Mouse (Mus musculus) kidney, adult 2 months (tissue): ENCODE measurements around the gene Gars. TPM values are rescaled to one million over a fixed set of nuclear protein-coding genes. Genes with fewer than 3 reads are reported as not detected.

Source experiments
- DNase-seq: peaks from one replicate; pipeline ENCODE4 v3.0.0; 2021
- H3K27ac ChIP-seq: fragments of 200-500 bp; 2 replicates; pipeline ENCODE4 v1.5.1; 2012; ENCODE audit warnings: low read depth, low read length, control low read depth, inconsistent platforms; ENCODE audit not compliant: insufficient read depth
- H3K27me3 ChIP-seq: fragments of 200-500 bp; replicated peaks from 2 replicates; pipeline ENCODE4 v1.6.1; 2012; ENCODE audit warnings: mild to moderate bottlenecking, moderate library complexity, low read length, inconsistent platforms; ENCODE audit not compliant: control insufficient read depth, insufficient read depth
- H3K36me3 ChIP-seq: fragments of 200-500 bp; 2 replicates; pipeline ENCODE4 v1.6.1; 2012; ENCODE audit warnings: mild to moderate bottlenecking, moderate library complexity, low read length, inconsistent platforms; ENCODE audit not compliant: control insufficient read depth, insufficient read depth
- H3K4me1 ChIP-seq: fragments of 200-500 bp; 2 replicates; pipeline ENCODE4 v1.6.1; 2011; ENCODE audit warnings: low read length; ENCODE audit not compliant: control insufficient read depth, insufficient read depth
- H3K4me3 ChIP-seq: fragments of 200-500 bp; 2 replicates; pipeline ENCODE4 v1.5.1; 2011; ENCODE audit warnings: mild to moderate bottlenecking, low read depth, low read length, control low read depth; ENCODE audit not compliant: insufficient read depth
- CTCF ChIP-seq: fragments of 200-500 bp; conservative IDR thresholded peaks from 2 replicates; pipeline ENCODE4 v1.5.1; 2011; ENCODE audit warnings: low read depth, mild to moderate bottlenecking, control low read depth, low read length, moderate library complexity, mixed read lengths; ENCODE audit not compliant: insufficient read depth, insufficient read length
- POLR2A ChIP-seq: fragments of 200-500 bp; IDR thresholded peaks from one replicate; pipeline ENCODE4 v1.6.1; 2011; ENCODE audit warnings: low read depth, low read length, control low read depth
- WGBS: fragments of 180-500 bp; shearing (Covaris S2); methylation state at CpG from one replicate; pipeline ENCODE4 v1.1.7; 2018; 5-methylcytosine and 5-hydroxymethylcytosine counted together
- polyA plus RNA-seq: library from polyadenylated mRNA; depleted of rRNA; stranded (reverse); fragments of >200 nt; gene quantifications from 2 replicates; pipeline ENCODE4 v1.2.3, GENCODE M21; 2012

Gene Gars
- polyA plus RNA-seq, 1 experiment = 35.9 TPM

GRCm38 (mm10) chr6:55038671-55039445 lies 1.1 kb downstream of the Gars start:
- Histone ChIP-seq H3K27me3 (no peaks in the 10 kb centered on the region), H3K4me1 (peaks cover 6% of the 10 kb centered on the region), H3K36me3 (no peaks in the 10 kb centered on the region), H3K4me3 (peak overlapping the region; percentile 88), H3K27ac (0 out of 2 replicates have a peak overlapping the region, but pooled peaks have one; percentile 48)
- TF ChIP-seq CTCF (no peak), POLR2A (no peak)
- WGBS = 3% methylated on average over 12 of the region's 12 CpGs
- peak; percentile 18 for DNase-seq

DNA sequence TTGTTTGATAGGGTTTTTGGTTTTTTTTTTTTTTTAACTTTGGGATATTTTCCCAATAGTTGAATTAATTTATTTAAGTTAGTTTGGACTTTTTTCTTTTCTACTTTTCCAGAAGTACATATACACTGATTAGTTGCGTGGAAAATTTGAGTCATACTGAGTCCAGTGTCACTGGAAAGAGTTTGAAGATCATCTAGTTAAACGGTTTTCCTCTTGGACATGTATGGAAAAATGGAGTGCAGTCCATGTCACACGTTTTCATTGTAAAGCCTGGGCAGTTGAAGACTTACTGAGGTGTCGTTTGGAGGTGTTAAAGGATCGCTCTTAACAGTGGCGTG lies 1.6 kb downstream of the Gars start:
- 72% methylated on average over 6 of the region's 6 CpGs for WGBS
- TF ChIP-seq POLR2A (no peak), CTCF (no peak)
- Histone ChIP-seq H3K27me3 (no peaks in the 10 kb centered on the region), H3K4me3 (no peak overlapping the region), H3K27ac (no peak overlapping the region), H3K4me1 (peaks cover 6% of the 10 kb centered on the region), H3K36me3 (no peaks in the 10 kb centered on the region)
- DNase-seq = no peak

DNA sequence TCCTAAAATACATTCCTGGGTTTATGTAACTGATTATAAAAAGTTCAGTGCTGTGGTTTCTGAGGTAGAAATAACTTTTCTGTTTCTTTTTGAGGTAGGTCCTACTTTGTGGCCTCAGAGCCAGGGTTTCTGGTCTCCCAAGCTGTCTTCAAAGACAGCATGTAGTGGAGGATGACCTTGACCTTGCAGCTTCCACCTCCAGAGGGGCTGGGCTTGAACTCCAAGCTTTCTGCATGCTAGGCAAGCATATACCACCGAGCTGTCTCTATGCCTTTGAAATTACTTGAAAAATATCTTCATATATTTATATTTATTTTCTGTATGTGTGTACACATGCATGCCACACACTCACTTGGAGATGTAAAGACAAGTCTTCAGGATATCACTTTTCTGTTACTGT lies 2.2 kb downstream of the Gars start:
- H3K27me3 ChIP-seq = no peaks in the 10 kb centered on the region
- no peak for DNase-seq
- H3K36me3 ChIP-seq = no peaks in the 10 kb centered on the region
- H3K27ac ChIP-seq = no peak overlapping the region
- no peak for TF ChIP-seq POLR2A
- TF ChIP-seq CTCF = no peak
- no peak overlapping the region for H3K4me3 ChIP-seq
- WGBS = 58% methylated on average over 1 of the region's 1 CpGs
- H3K4me1 ChIP-seq = peaks cover 6% of the 10 kb centered on the region

DNA sequence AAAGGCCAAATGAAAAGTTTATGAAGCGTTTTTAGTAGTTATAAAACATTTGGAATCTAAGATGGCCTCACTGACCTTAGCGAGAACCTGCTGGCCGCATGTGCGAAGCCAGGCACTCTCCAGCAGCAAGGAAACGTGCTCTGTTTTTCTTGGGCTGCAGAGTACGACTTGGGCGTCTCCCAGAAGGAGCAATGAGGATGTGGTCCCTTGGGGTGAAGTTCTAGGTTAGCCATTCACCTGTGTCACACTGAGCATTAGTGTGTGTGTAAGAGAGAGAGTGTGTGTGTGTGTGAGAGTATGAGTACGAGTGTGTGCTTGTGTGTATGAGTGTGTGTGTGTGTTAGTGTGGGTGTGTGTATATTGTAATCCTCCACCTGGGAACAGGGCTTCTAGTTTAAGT lies 5.4 kb downstream of the Gars start:
- H3K27ac ChIP-seq = no peak overlapping the region
- H3K36me3 ChIP-seq = no peaks in the 10 kb centered on the region
- no peak for TF ChIP-seq CTCF
- no peak for TF ChIP-seq POLR2A
- peak; percentile 5 for DNase-seq
- WGBS = 40% methylated on average over 8 of the region's 8 CpGs
- no peaks in the 10 kb centered on the region for H3K27me3 ChIP-seq
- H3K4me3 ChIP-seq = no peak overlapping the region
- H3K4me1 ChIP-seq = peaks cover 6% of the 10 kb centered on the region; the same call in 1 of the 2 replicates

- no peak for TF ChIP-seq POLR2A
- no peak for TF ChIP-seq CTCF
These were observed 6.7 kb downstream of the Gars start for GRCm38 (mm10) chr6:55044542-55044941.

GRCm38 (mm10) chr6:55045326-55045725 lies 7.5 kb downstream of the Gars start:
- WGBS = 30% methylated on average over 1 of the region's 1 CpGs
- no peak for DNase-seq
- Histone ChIP-seq H3K4me1 (peaks cover 4% of the 10 kb centered on the region; the same call in 1 of the 2 replicates), H3K4me3 (no peak overlapping the region), H3K36me3 (no peaks in the 10 kb centered on the region; the same call in 1 of the 2 replicates), H3K27me3 (no peaks in the 10 kb centered on the region), H3K27ac (no peak overlapping the region)
- TF ChIP-seq CTCF (no peak), POLR2A (no peak)

More at GRCm38 (mm10) chr6:55044542-55044941, 6.7 kb downstream of the Gars start:
- DNase-seq = no peak
- H3K4me1 ChIP-seq = peaks cover 4% of the 10 kb centered on the region; the same call in 1 of the 2 replicates
- H3K36me3 ChIP-seq = no peaks in the 10 kb centered on the region; the same call in 1 of the 2 replicates
- WGBS = 85% methylated on average over 5 of the region's 5 CpGs
- no peaks in the 10 kb centered on the region for H3K27me3 ChIP-seq
- no peak overlapping the region for H3K27ac ChIP-seq
- no peak overlapping the region for H3K4me3 ChIP-seq

DNA sequence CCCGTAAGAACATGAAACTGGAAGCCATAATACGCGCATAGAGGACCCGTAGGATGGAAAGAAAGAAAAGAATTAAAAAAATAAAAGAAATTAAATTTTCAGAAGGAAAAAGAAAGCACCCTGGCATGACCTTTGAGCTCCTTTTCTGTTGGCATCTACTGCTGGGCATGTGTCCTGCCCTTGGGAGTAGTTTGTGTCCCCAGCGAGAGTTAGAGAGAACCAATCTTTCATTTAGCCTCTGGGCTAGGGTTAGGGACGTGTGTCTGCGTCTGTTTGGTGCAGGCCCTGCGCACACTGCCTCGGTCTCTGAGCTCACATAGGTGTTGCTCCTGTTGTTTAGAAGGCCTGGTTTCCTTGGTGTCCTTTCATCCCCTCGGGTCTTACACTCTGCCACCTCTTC lies 11.4 kb downstream of the Gars start:
- Histone ChIP-seq H3K4me3 (no peak overlapping the region), H3K27ac (no peak overlapping the region), H3K36me3 (no peaks in the 10 kb centered on the region; the same call in none of the 2 replicates), H3K4me1 (no peaks in the 10 kb centered on the region), H3K27me3 (no peaks in the 10 kb centered on the region)
- no peak for TF ChIP-seq CTCF
- TF ChIP-seq POLR2A = no peak
- DNase-seq = peak; percentile 23
- WGBS = 86% methylated on average over 10 of the region's 10 CpGs
